Mouse (Mus musculus) liver, postnatal 0 days (tissue): ENCODE results near the gene Tle1. TPM values are rescaled to one million over a fixed set of nuclear protein-coding genes. Genes with fewer than 3 reads are reported as not detected.

Experiments used
- ATAC-seq: fragments of 200-750 bp; cut with Nextera tagmentation; 2 replicates; pipeline ENCODE4 v1.8.0; 2017; ENCODE audit warnings: mild to moderate bottlenecking, moderate library complexity
- DNase-seq: peaks from one replicate; pipeline ENCODE4 v3.0.0-alpha.2; 2016
- H3K27ac ChIP-seq: fragments of 300-500 bp; sonication (generic); 2 replicates; pipeline ENCODE4 v1.5.1; 2014; ENCODE audit warnings: antibody characterized with exemption, moderate library complexity, mild to moderate bottlenecking, low read depth
- H3K27me3 ChIP-seq: fragments of 300-500 bp; sonication (generic); 2 replicates; pipeline ENCODE4 v1.6.1; 2014; ENCODE audit warnings: low read length, control low read depth, mixed read lengths; ENCODE audit not compliant: insufficient read depth
- H3K36me3 ChIP-seq: fragments of 300-500 bp; sonication (generic); replicated peaks from 2 replicates; pipeline ENCODE4 v1.6.1; 2014; ENCODE audit warnings: mild to moderate bottlenecking, control low read depth, low read length, moderate library complexity, mixed read lengths; ENCODE audit not compliant: insufficient read depth
- H3K4me1 ChIP-seq: fragments of 300-500 bp; sonication (generic); 2 replicates; pipeline ENCODE4 v1.6.1; 2014; ENCODE audit warnings: antibody characterized with exemption, mild to moderate bottlenecking, control low read depth; ENCODE audit not compliant: insufficient read depth
- H3K4me2 ChIP-seq: fragments of 300-500 bp; sonication (generic); 2 replicates; pipeline ENCODE4 v1.6.1; 2014; ENCODE audit warnings: low read depth, mild to moderate bottlenecking, low read length, moderate library complexity, mixed read lengths
- H3K4me3 ChIP-seq: fragments of 300-500 bp; sonication (generic); 2 replicates; pipeline ENCODE4 v1.5.1; 2014; ENCODE audit warnings: low read depth, low read length
- H3K9ac ChIP-seq: fragments of 300-500 bp; sonication (generic); replicated peaks from 2 replicates; pipeline ENCODE4 v1.6.1; 2014; ENCODE audit warnings: mild to moderate bottlenecking, moderate library complexity
- H3K9me3 ChIP-seq: fragments of 300-500 bp; sonication (generic); 2 replicates; pipeline ENCODE4 v1.6.1; 2016; ENCODE audit warnings: mild to moderate bottlenecking, control low read depth, low read length, mixed read lengths
- CTCF ChIP-seq: sonication (generic); IDR thresholded peaks from 2 replicates; pipeline ENCODE4 v1.5.1; 2016; ENCODE audit warnings: antibody characterized with exemption, low read depth
- EP300 ChIP-seq: IDR thresholded peaks from 2 replicates; pipeline ENCODE4 v1.6.1; 2016; ENCODE audit warnings: antibody characterized with exemption, low read depth, mild to moderate bottlenecking
- WGBS: fragments of 180-500 bp; shearing (Covaris S2); extraction: QIAGEN DNeasy Blood & Tissue Kit; methylation state at CpG from one replicate; pipeline ENCODE4 v1.1.7; 2014; ENCODE audit not compliant: insufficient replicate concordance; 5-methylcytosine and 5-hydroxymethylcytosine counted together
- polyA plus RNA-seq: library from polyadenylated mRNA; unstranded; fragments of >200 nt; fragmentation: Nextera tagmentation; extraction: Ambion mirVana; gene quantifications from 2 replicates; pipeline ENCODE4 v1.2.1, GENCODE M21; 2015

Tle1 gene
- polyA plus RNA-seq, 1 experiment from 2014 or later: 20.3 TPM

- no peak overlapping the region for H3K27ac ChIP-seq
- TF ChIP-seq EP300: no peak
- no peaks in the 10 kb centered on the region for H3K27me3 ChIP-seq
- H3K4me2 ChIP-seq: no peak overlapping the region
- no peaks in the 10 kb centered on the region for H3K4me1 ChIP-seq
- WGBS: 75% methylated on average over 4 of the region's 4 CpGs
- H3K4me3 ChIP-seq: no peak overlapping the region
- DNase-seq (no peak), ATAC-seq (no peak)
- H3K9ac ChIP-seq: no peak overlapping the region
- no peaks in the 10 kb centered on the region for H3K9me3 ChIP-seq
- H3K36me3 ChIP-seq: no peaks in the 10 kb centered on the region
Observed at GRCm38 (mm10) chr4:72150460-72151131, 50.1 kb downstream of the Tle1 start.

- ATAC-seq (no peak), DNase-seq (no peak)
- Histone ChIP-seq H3K9ac (no peak overlapping the region), H3K4me3 (no peak overlapping the region), H3K4me1 (no peaks in the 10 kb centered on the region), H3K27ac (no peak overlapping the region), H3K4me2 (no peak overlapping the region), H3K9me3 (no peaks in the 10 kb centered on the region), H3K36me3 (peaks cover 10% of the 10 kb centered on the region; the same call in 1 of the 2 replicates), H3K27me3 (no peaks in the 10 kb centered on the region)
- WGBS: 82% methylated on average over 2 of the region's 2 CpGs
- TF ChIP-seq CTCF (no peak), EP300 (no peak)
Observed at GRCm38 (mm10) chr4:72146003-72146402, 54.7 kb downstream of the Tle1 start.

- TF ChIP-seq CTCF (no peak), EP300 (no peak)
- ATAC-seq (no peak), DNase-seq (no peak)
- Histone ChIP-seq H3K9me3 (no peaks in the 10 kb centered on the region), H3K36me3 (peaks cover 15% of the 10 kb centered on the region), H3K4me1 (no peaks in the 10 kb centered on the region), H3K4me3 (no peak overlapping the region), H3K27ac (no peak overlapping the region), H3K9ac (no peak overlapping the region), H3K4me2 (no peak overlapping the region), H3K27me3 (no peaks in the 10 kb centered on the region)
- WGBS: 74% methylated on average over 2 of the region's 2 CpGs
Observed at GRCm38 (mm10) chr4:72144541-72144940, 56.2 kb downstream of the Tle1 start.

- H3K36me3 ChIP-seq: peaks cover 36% of the 10 kb centered on the region
- WGBS: 67% methylated on average over 3 of the region's 3 CpGs
- DNase-seq (no peak), ATAC-seq (no peak)
- H3K9me3 ChIP-seq: no peaks in the 10 kb centered on the region
- H3K27me3 ChIP-seq: no peaks in the 10 kb centered on the region
- TF ChIP-seq EP300 (no peak), CTCF (no peak)
- no peak overlapping the region for H3K4me2 ChIP-seq
- H3K4me1 ChIP-seq: no peaks in the 10 kb centered on the region
- no peak overlapping the region for H3K4me3 ChIP-seq
- H3K9ac ChIP-seq: no peak overlapping the region
- H3K27ac ChIP-seq: no peak overlapping the region
Observed at GRCm38 (mm10) chr4:72140706-72141105, 60.0 kb downstream of the Tle1 start.

GRCm38 (mm10) chr4:72139475-72140120, 61.1 kb downstream of the Tle1 start:
- TF ChIP-seq EP300 (no peak), CTCF (no peak)
- Histone ChIP-seq H3K9me3 (no peaks in the 10 kb centered on the region), H3K36me3 (peaks cover 33% of the 10 kb centered on the region), H3K4me1 (no peaks in the 10 kb centered on the region), H3K9ac (no peak overlapping the region), H3K27me3 (no peaks in the 10 kb centered on the region), H3K27ac (no peak overlapping the region), H3K4me3 (no peak overlapping the region), H3K4me2 (no peak overlapping the region)
- ATAC-seq (no peak), DNase-seq (no peak)
- whole genome bisulfite sequencing: 81% methylated on average over 11 of the region's 11 CpGs

GRCm38 (mm10) chr4:72138264-72139080, 62.2 kb downstream of the Tle1 start:
- WGBS: 86% methylated on average over 11 of the region's 11 CpGs
- TF ChIP-seq EP300 (no peak), CTCF (no peak)
- no peak for ATAC-seq

More at GRCm38 (mm10) chr4:72138264-72139080, 62.2 kb downstream of the Tle1 start:
- no peaks in the 10 kb centered on the region for H3K9me3 ChIP-seq
- no peak overlapping the region for H3K27ac ChIP-seq
- no peaks in the 10 kb centered on the region for H3K4me1 ChIP-seq
- H3K9ac ChIP-seq: no peak overlapping the region
- no peaks in the 10 kb centered on the region for H3K27me3 ChIP-seq
- peaks cover 29% of the 10 kb centered on the region for H3K36me3 ChIP-seq
- no peak overlapping the region for H3K4me3 ChIP-seq
- no peak for DNase-seq
- H3K4me2 ChIP-seq: no peak overlapping the region
